7 mouse cellular contexts compared by ENCODE assay signal in the genomic region with DNA sequence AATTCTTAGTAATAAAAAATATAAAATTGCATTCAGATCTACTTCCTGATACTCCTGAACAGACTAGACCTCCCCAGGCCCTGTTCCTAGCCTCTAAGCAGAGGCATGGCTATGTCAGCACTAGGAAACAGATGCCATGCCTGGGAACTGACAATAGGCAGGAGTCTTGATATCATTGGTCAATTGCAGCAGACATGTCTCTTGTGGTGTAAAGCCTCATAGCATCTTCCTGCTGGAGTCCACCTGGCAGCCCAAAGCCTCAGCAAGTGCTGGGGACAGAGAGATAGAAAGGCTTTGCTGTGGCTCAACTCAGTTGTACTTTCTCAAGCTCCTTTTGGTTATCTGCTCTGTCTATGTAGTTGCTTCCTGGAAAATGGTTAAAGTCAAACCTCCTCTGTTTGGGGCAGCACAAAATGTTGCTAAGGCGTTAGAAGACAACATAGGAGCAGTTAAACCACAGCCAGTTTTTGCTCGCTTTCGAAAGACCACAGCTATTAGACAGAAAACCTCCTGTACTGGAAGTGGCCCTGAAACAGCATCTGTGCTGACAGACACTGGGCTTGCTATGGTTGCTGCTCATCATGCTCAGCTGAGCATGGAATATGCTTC.
DNase-seq lines count a peak whose midpoint lies in the region; ATAC-seq lines count a peak whose summit lies in the region.
"Not testable (repeated sequence)": the region's sequence is repeated elsewhere in the genome, so short reads cannot be mapped to it uniquely, and the experiment has no call there.

No protein-coding gene starts in this region.

- not testable (repeated sequence) for H3K27ac ChIP-seq in heart, embryonic 16.5 days (ENCODE audit: low read length)

- WGBS in heart, embryonic 16.5 days = 76% methylated on average over 3 of the region's 3 CpGs

- H3K9ac ChIP-seq in heart, embryonic 16.5 days (ENCODE audit: low read length) = not testable (repeated sequence)

- H3K4me1 ChIP-seq in heart, embryonic 16.5 days (ENCODE audit: control insufficient read depth, insufficient read depth, low read length) = not testable (repeated sequence)

- DNase-seq in cerebellum, postnatal 10 days = peak; percentile 32 to 42
- peak; percentile 8 for DNase-seq in induced T-regulatory cell, adult 2 months (ENCODE audit: low read depth)
- DNase-seq in natural killer cell, adult 2 months (ENCODE audit: low spot score in 2 of 2) = peak; percentile 2 to 23
- peak; percentile 26 for DNase-seq in thymus, postnatal 0 days (ENCODE audit: low spot score)

- not testable (repeated sequence) for H3K9me3 ChIP-seq in heart, embryonic 16.5 days (replicated peaks; ENCODE audit: control insufficient read depth, low read length)

- peak; percentile 39 for ATAC-seq in CD4-positive, CD25-positive, alpha-beta regulatory T cell, adult 4 months
- ATAC-seq in heart, embryonic 16.5 days (replicated peaks; ENCODE audit: extremely low read depth, insufficient read depth, low FRiP score) = peak; percentile 41; the same call in 1 of the 2 replicates
- ATAC-seq in megakaryocyte, adult 5-6 weeks (ENCODE audit: poor library complexity, severe bottlenecking) = peak; percentile 71

- H3K36me3 ChIP-seq in heart, embryonic 16.5 days (ENCODE audit: control insufficient read depth, insufficient read depth) = not testable (repeated sequence)

- not testable (repeated sequence) for H3K27me3 ChIP-seq in heart, embryonic 16.5 days (ENCODE audit: control insufficient read depth, insufficient read depth, low read length)

- H3K4me2 ChIP-seq in heart, embryonic 16.5 days (ENCODE audit: low read depth, low read length) = not testable (repeated sequence)

- not testable (repeated sequence) for H3K4me3 ChIP-seq in heart, embryonic 16.5 days (ENCODE audit: low read length)
